Mouse (Mus musculus): ENCODE data around the gene Lyg2. TPM values are rescaled to one million over a fixed set of nuclear protein-coding genes. Genes with fewer than 3 reads are reported as not detected.

Gene Lyg2
- not detected for total RNA-seq (2021)
- long read RNA-seq, experiment 1: 0 reads
- long read RNA-seq, experiment 2: 0 reads

- no peak for DNase-seq (ENCODE audit: low spot score in 2 of 2)
Measured at GRCm38 (mm10) chr1:37916393-37916792, at the start of gene Lyg2. Lyg2 (minus strand) TSS chr1:37916493.

- no peak for DNase-seq (ENCODE audit: low spot score in 2 of 2)
Measured at GRCm38 (mm10) chr1:37965571-37965970, 49.3 kb upstream of the Lyg2 start.

GRCm38 (mm10) chr1:37959486-37959885 lies 43.2 kb upstream of the Lyg2 start:
- no peak for DNase-seq (ENCODE audit: low spot score in 2 of 2)

- no peak for DNase-seq (ENCODE audit: low spot score in 2 of 2)
Measured at GRCm38 (mm10) chr1:37958516-37958915, 42.2 kb upstream of the Lyg2 start.

- DNase-seq (ENCODE audit: low spot score in 2 of 2): no peak
Measured at GRCm38 (mm10) chr1:37957659-37958058, 41.4 kb upstream of the Lyg2 start, which contains the start of gene Lyg1. Lyg1 (minus strand) TSS chr1:37957759.

GRCm38 (mm10) chr1:37956690-37957431 lies 40.6 kb upstream of the Lyg2 start:
- DNase-seq (ENCODE audit: low spot score in 2 of 2): no peak

GRCm38 (mm10) chr1:37955251-37955650 lies 39.0 kb upstream of the Lyg2 start:
- DNase-seq (ENCODE audit: low spot score in 2 of 2): no peak

GRCm38 (mm10) chr1:37954786-37955185 lies 38.5 kb upstream of the Lyg2 start:
- no peak for DNase-seq (ENCODE audit: low spot score in 2 of 2)

GRCm38 (mm10) chr1:37948906-37949305 lies 32.6 kb upstream of the Lyg2 start:
- no peak for DNase-seq (ENCODE audit: low spot score in 2 of 2)

GRCm38 (mm10) chr1:37931806-37932205 lies 15.5 kb upstream of the Lyg2 start:
- DNase-seq (ENCODE audit: low spot score in 2 of 2): peak; percentile 38 to 40

GRCm38 (mm10) chr1:37925971-37926370 lies 9.7 kb upstream of the Lyg2 start:
- DNase-seq (ENCODE audit: low spot score in 2 of 2): no peak

- DNase-seq (ENCODE audit: low spot score in 2 of 2): no peak
Measured at GRCm38 (mm10) chr1:37922536-37922935, 6.2 kb upstream of the Lyg2 start.

GRCm38 (mm10) chr1:37918096-37918495 lies 1.8 kb upstream of the Lyg2 start:
- DNase-seq (ENCODE audit: low spot score in 2 of 2): no peak

- DNase-seq (ENCODE audit: low spot score in 2 of 2): no peak
Measured at GRCm38 (mm10) chr1:37917666-37918065, 1.4 kb upstream of the Lyg2 start.

- DNase-seq (ENCODE audit: low spot score in 2 of 2): no peak
Measured at GRCm38 (mm10) chr1:37912751-37913150, 3.5 kb downstream of the Lyg2 start.

GRCm38 (mm10) chr1:37903178-37903577 lies 13.1 kb downstream of the Lyg2 start:
- DNase-seq (ENCODE audit: low spot score in 2 of 2): no peak

- no peak for DNase-seq (ENCODE audit: low spot score in 2 of 2)
Measured at GRCm38 (mm10) chr1:37900288-37900687, 16.0 kb downstream of the Lyg2 start.

- DNase-seq (ENCODE audit: low spot score in 2 of 2): no peak
Measured at GRCm38 (mm10) chr1:37899816-37900215, 16.5 kb downstream of the Lyg2 start.

- no peak for DNase-seq (ENCODE audit: low spot score in 2 of 2)
Measured at GRCm38 (mm10) chr1:37894606-37895005, 21.7 kb downstream of the Lyg2 start.

- no peak for DNase-seq (ENCODE audit: low spot score in 2 of 2)
Measured at GRCm38 (mm10) chr1:37891400-37891799, 24.9 kb downstream of the Lyg2 start.

GRCm38 (mm10) chr1:37890025-37890652 lies 26.2 kb downstream of the Lyg2 start, which contains the start of the genes Mitd1 and Mrpl30:
Mitd1 (minus strand) TSS chr1:37890411.
Mrpl30 (plus strand) TSS chr1:37890477.
- DNase-seq (ENCODE audit: low spot score in 2 of 2): peak; percentile 86 to 88

GRCm38 (mm10) chr1:37889206-37889605 lies 27.1 kb downstream of the Lyg2 start:
- no peak for DNase-seq (ENCODE audit: low spot score in 2 of 2)

All from adrenal gland, adult 18-20 months (tissue).